Mouse (Mus musculus) kidney, postnatal 0 days (tissue): ENCODE data around the gene Pcnp. TPM values are rescaled to one million over a fixed set of nuclear protein-coding genes. Genes with fewer than 3 reads are reported as not detected.

Experiments used
- microRNA-seq: library from miRNA; unstranded; fragments of <30 nt; microRNA quantifications from one replicate; pipeline ENCODE4, GENCODE M21; 2016
- polyA plus RNA-seq: library from polyadenylated mRNA; unstranded; fragments of >200 nt; fragmentation: Nextera tagmentation; extraction: Ambion mirVana; gene quantifications from 2 replicates; pipeline ENCODE4 v1.2.1, GENCODE M21; 2015

Pcnp gene
- polyA plus RNA-seq, 1 experiment from 2014 or later: 201 TPM

Small RNAs within 50 kb of the gene (microRNA-seq; reads per million reads assigned to microRNA genes)
- not detected for gene Gm24047

Other genes with a start within 250 kb of the Pcnp start
- 4.9 and 5.8 TPM in 2 replicates for gene Nfkbiz, start 190.8 kb downstream of the Pcnp start, polyA plus RNA-seq
- 2.0 and 2.2 TPM in 2 replicates for gene Nxpe3, start 134.5 kb downstream of the Pcnp start, polyA plus RNA-seq
- 8.2 and 8.5 TPM in 2 replicates for gene Cep97, start 94.9 kb downstream of the Pcnp start, polyA plus RNA-seq
- gene Rpl24, start 63.5 kb downstream of the Pcnp start, polyA plus RNA-seq: 924 and 1,073 TPM in 2 replicates
- 12.1 TPM in 2 replicates for gene Zbtb11, start 55.9 kb downstream of the Pcnp start, polyA plus RNA-seq
- 27.5 and 28.9 TPM in 2 replicates for gene Trmt10c, start 8.1 kb upstream of the Pcnp start, polyA plus RNA-seq
- 24.0 and 26.4 TPM in 2 replicates for gene Senp7, start 18.6 kb upstream of the Pcnp start, polyA plus RNA-seq
- 0.14 and 0.41 TPM in 2 replicates for gene Impg2, start 174.6 kb upstream of the Pcnp start, polyA plus RNA-seq